ENCODE assay signal across 18 mouse cellular contexts in genomic region chr19:29210319-29210718, GRCm38 (mm10). TPM values are rescaled to one million over a fixed set of nuclear protein-coding genes. Genes with fewer than 3 reads are reported as not detected.
A peak's percentile ranks its signal among the peaks of the same experiment; 100 is the strongest.
DNase-seq lines count a peak whose midpoint lies in the region; ATAC-seq and TF ChIP-seq lines count a peak whose summit lies in the region.
"Had no signal": no experiment of that assay in that cellular context is flagged by ENCODE, and none has a peak within 500 bp of the region (broad histone marks: within the 10 kb centered on the region; RNA-seq: fewer than 3 reads in every experiment).

No protein-coding gene starts in this region.

- H3K36me3 ChIP-seq in lung, postnatal 0 days (ENCODE audit: insufficient read depth, low read length): no peaks in the 10 kb centered on the region
- H3K36me3 ChIP-seq in small intestine, adult 2 months (ENCODE audit: control insufficient read depth, insufficient read depth, low read length): no peaks in the 10 kb centered on the region
- H3K36me3 ChIP-seq: embryonic facial prominence, embryonic 12.5 days; heart, embryonic 10.5 days; limb, embryonic 10.5 days had no signal

- no peak overlapping the region for H3K9ac ChIP-seq in lung, postnatal 0 days (replicated peaks; ENCODE audit: low read depth)
- H3K9ac ChIP-seq: embryonic facial prominence, embryonic 12.5 days had no signal

- no peak for TF ChIP-seq POLR2A in small intestine, adult 2 months (IDR thresholded peaks at IDR 0.05; ENCODE audit: low read depth, low read length)

- no peak for TF ChIP-seq EP300 in lung, postnatal 0 days (IDR thresholded peaks at IDR 0.05)

- no peaks in the 10 kb centered on the region for H3K27me3 ChIP-seq in lung, postnatal 0 days (replicated peaks; ENCODE audit: insufficient read depth, low read length)
- no peaks in the 10 kb centered on the region for H3K27me3 ChIP-seq in small intestine, adult 2 months (ENCODE audit: control insufficient read depth, insufficient read depth, low read length)
- H3K27me3 ChIP-seq: embryonic facial prominence, embryonic 12.5 days had no signal

- H3K9me3 ChIP-seq in lung, postnatal 0 days (ENCODE audit: low read length): no peaks in the 10 kb centered on the region
- H3K9me3 ChIP-seq: embryonic facial prominence, embryonic 12.5 days; heart, embryonic 10.5 days; limb, embryonic 10.5 days had no signal

- no peaks in the 10 kb centered on the region; the same call in 1 of the 2 replicates for H3K4me1 ChIP-seq in lung, postnatal 0 days (ENCODE audit: insufficient read depth, low read depth, low read length)
- peaks cover 6% of the 10 kb centered on the region; the same call in 1 of the 2 replicates for H3K4me1 ChIP-seq in small intestine, adult 2 months (ENCODE audit: control insufficient read depth, insufficient read depth, insufficient read length, low read length)
- H3K4me1 ChIP-seq: embryonic facial prominence, embryonic 12.5 days; heart, embryonic 10.5 days; limb, embryonic 10.5 days had no signal

- no peak overlapping the region for H3K27ac ChIP-seq in gastrocnemius, adult 2 months
- no peak overlapping the region for H3K27ac ChIP-seq in lung, postnatal 0 days (ENCODE audit: low read length)
- 0 out of 2 replicates have a peak overlapping the region, but pooled peaks have one; percentile 25 for H3K27ac ChIP-seq in small intestine, adult 2 months (ENCODE audit: insufficient read depth, low read depth, low read length)
- H3K27ac ChIP-seq: embryonic facial prominence, embryonic 12.5 days; heart, embryonic 10.5 days; limb, embryonic 10.5 days had no signal

- peak; percentile 22; the same call in 1 of the 2 replicates for TF ChIP-seq CTCF in gastrocnemius, adult 2 months (IDR thresholded peaks at IDR 0.05)
- TF ChIP-seq CTCF in lung, postnatal 0 days (IDR thresholded peaks at IDR 0.05): peak; percentile 33
- TF ChIP-seq CTCF in small intestine, adult 2 months (IDR thresholded peaks at IDR 0.05; ENCODE audit: extremely low read depth, insufficient read length, insufficient replicate concordance, low read depth, low read length): 0 out of 2 replicates have a peak, but pooled peaks have one; percentile 15

- H3K4me2 ChIP-seq in lung, postnatal 0 days (replicated peaks; ENCODE audit: low read depth, low read length): no peak overlapping the region
- H3K4me2 ChIP-seq: embryonic facial prominence, embryonic 12.5 days; midbrain, embryonic 11.5 days had no signal

- no peak for DNase-seq in gastrocnemius, adult 2 months
- DNase-seq in gastrocnemius, postnatal 4 days (ENCODE audit: low spot score in 2 of 2): no peak
- no peak for DNase-seq in lung, postnatal 0 days (ENCODE audit: low spot score)
- DNase-seq in lung, adult 18-20 months: no peak
- DNase-seq in R1 (ENCODE audit: low read depth, low spot score): peak; percentile 53
- DNase-seq in urinary bladder, postnatal 36 days (ENCODE audit: low spot score in 2 of 2): no peak
- DNase-seq in gastrocnemius, postnatal 10 days: no peak
- DNase-seq: adrenal gland, postnatal 25 days; cerebellum, postnatal 14 days; heart, postnatal 4 days; kidney, postnatal 36 days; layer of hippocampus, postnatal 36 days; right cerebral cortex, postnatal 14 days had no signal

- intact Hi-C loops in gastrocnemius, adult 2 months (cut with DNase I): no loop called here

- ATAC-seq in lung, postnatal 0 days: no peak

- no peak overlapping the region for H3K4me3 ChIP-seq in gastrocnemius, adult 2 months
- no peak overlapping the region for H3K4me3 ChIP-seq in lung, postnatal 0 days (ENCODE audit: low read depth, low read length)
- no peak overlapping the region for H3K4me3 ChIP-seq in small intestine, adult 2 months (ENCODE audit: low read depth, low read length)
- H3K4me3 ChIP-seq: embryonic facial prominence, embryonic 12.5 days; heart, embryonic 10.5 days; limb, embryonic 10.5 days had no signal

- WGBS in lung, postnatal 0 days: 91% methylated on average over 9 of the region's 9 CpGs
- WGBS in small intestine, adult 2 months: 92% methylated on average over 9 of the region's 9 CpGs

RNA-seq across cellular contexts. Expression of gene Jak2, which starts 41.3 kb away (rescaled TPM):
- total RNA-seq in gastrocnemius, adult 2 months (2021): 10 to 100 TPM; 19.9 to 34.9 TPM
- 10 to 100 TPM; 16.2 to 18.4 TPM for total RNA-seq in gastrocnemius, postnatal 4 days (2021)
- polyA plus RNA-seq in lung, postnatal 0 days (2015; fragmentation: Nextera tagmentation; extraction: Ambion mirVana): 9.6 and 9.9 TPM in 2 replicates
- 4.0 and 14.5 TPM in 2 replicates for polyA plus RNA-seq in small intestine, adult 2 months (2012; rRNA removed)
- 10 to 100 TPM; 16.6 to 19.2 TPM for total RNA-seq in gastrocnemius, postnatal 10 days (2021)
